Comparison of ENCODE assay signal across 29 mouse cellular contexts in genomic region chr14:28972620-28973019, GRCm38 (mm10). TPM values are rescaled to one million over a fixed set of nuclear protein-coding genes. Genes with fewer than 3 reads are reported as not detected.
A peak's percentile ranks its signal among the peaks of the same experiment; 100 is the strongest.
DNase-seq lines count a peak whose midpoint lies in the region; ATAC-seq lines count a peak whose summit lies in the region.
"Had no signal": no experiment of that assay in that cellular context is flagged by ENCODE, and none has a peak within 500 bp of the region (broad histone marks: within the 10 kb centered on the region; RNA-seq: fewer than 3 reads in every experiment).

No protein-coding gene starts in this region.

- DNase-seq in forebrain, embryonic 11.5 days (ENCODE audit: low spot score): peak; percentile 62
- peak; percentile 49 for DNase-seq in kidney, adult 9 months
- DNase-seq in kidney, postnatal 36 days: peak; percentile 24 to 28
- no peak for DNase-seq in left cerebral cortex, postnatal 25 days (ENCODE audit: low spot score in 2 of 2)
- DNase-seq in heart, adult 11 months: no peak
- DNase-seq: adrenal gland, postnatal 36 days; cerebellum, adult 18-20 months; cerebellum, postnatal 25 days; gastrocnemius, postnatal 14 days; heart, adult 18-20 months; heart, postnatal 10 days; liver, embryonic 13.5 days; lung, adult 2 months; lung, postnatal 14 days; thymus, adult 2 months; thymus, postnatal 4 days had no signal

- ATAC-seq in forebrain, embryonic 11.5 days (replicated peaks; ENCODE audit: low FRiP score): 0 out of 2 replicates have a peak, but pooled peaks have one; percentile 10
- ATAC-seq in forebrain, embryonic 15.5 days (replicated peaks): no peak
- no peak for ATAC-seq in kidney, embryonic 14.5 days (ENCODE audit: low FRiP score, low TSS enrichment)
- ATAC-seq in limb, embryonic 15.5 days (ENCODE audit: insufficient number of reproducible peaks, low FRiP score, low TSS enrichment, low read depth): no peak
- ATAC-seq: hindbrain, postnatal 0 days; intestine, postnatal 0 days had no signal

- peaks cover 12% of the 10 kb centered on the region; the same call in 1 of the 2 replicates for H3K4me1 ChIP-seq in forebrain, embryonic 11.5 days (replicated peaks; ENCODE audit: control insufficient read depth, insufficient read depth, low read length)
- no peaks in the 10 kb centered on the region for H3K4me1 ChIP-seq in forebrain, embryonic 15.5 days
- no peaks in the 10 kb centered on the region for H3K4me1 ChIP-seq in kidney, embryonic 14.5 days (ENCODE audit: control insufficient read depth, insufficient read depth, low read length)
- H3K4me1 ChIP-seq in limb, embryonic 15.5 days: peaks cover 8% of the 10 kb centered on the region
- H3K4me1 ChIP-seq: liver, embryonic 13.5 days had no signal

- no peak overlapping the region for H3K4me2 ChIP-seq in forebrain, embryonic 11.5 days (ENCODE audit: low read depth, low read length, severe bottlenecking)
- no peak overlapping the region for H3K4me2 ChIP-seq in forebrain, embryonic 15.5 days (replicated peaks)
- no peak overlapping the region for H3K4me2 ChIP-seq in kidney, embryonic 14.5 days (replicated peaks; ENCODE audit: low read depth, low read length)
- H3K4me2 ChIP-seq in limb, embryonic 15.5 days: no peak overlapping the region
- H3K4me2 ChIP-seq: heart, embryonic 12.5 days; liver, embryonic 13.5 days; midbrain, embryonic 12.5 days had no signal

- no peak overlapping the region for H3K4me3 ChIP-seq in forebrain, embryonic 11.5 days (ENCODE audit: low read depth, low read length)
- H3K4me3 ChIP-seq in forebrain, embryonic 15.5 days: no peak overlapping the region
- H3K4me3 ChIP-seq in kidney, embryonic 14.5 days (ENCODE audit: low read length): no peak overlapping the region
- no peak overlapping the region for H3K4me3 ChIP-seq in limb, embryonic 15.5 days
- H3K4me3 ChIP-seq: heart, embryonic 12.5 days; liver, embryonic 13.5 days; midbrain, embryonic 12.5 days had no signal

- no peak overlapping the region; the same call in 1 of the 2 replicates for H3K9ac ChIP-seq in forebrain, embryonic 11.5 days (ENCODE audit: low read length)
- H3K9ac ChIP-seq in forebrain, embryonic 15.5 days (replicated peaks): no peak overlapping the region
- H3K9ac ChIP-seq in kidney, embryonic 14.5 days (ENCODE audit: low read depth, low read length): no peak overlapping the region
- no peak overlapping the region for H3K9ac ChIP-seq in limb, embryonic 15.5 days
- H3K9ac ChIP-seq: heart, embryonic 12.5 days; liver, embryonic 13.5 days; midbrain, embryonic 12.5 days had no signal

- H3K9me3 ChIP-seq in forebrain, embryonic 11.5 days (ENCODE audit: control insufficient read depth, low read length): no peaks in the 10 kb centered on the region
- no peaks in the 10 kb centered on the region for H3K9me3 ChIP-seq in forebrain, embryonic 15.5 days
- H3K9me3 ChIP-seq in kidney, embryonic 14.5 days (ENCODE audit: control insufficient read depth, low read length): no peaks in the 10 kb centered on the region
- no peaks in the 10 kb centered on the region for H3K9me3 ChIP-seq in limb, embryonic 15.5 days
- H3K9me3 ChIP-seq: heart, embryonic 12.5 days; liver, embryonic 13.5 days; midbrain, embryonic 12.5 days had no signal

- no peaks in the 10 kb centered on the region for H3K27me3 ChIP-seq in forebrain, embryonic 11.5 days (ENCODE audit: control insufficient read depth, insufficient read depth, low read length)
- no peaks in the 10 kb centered on the region for H3K27me3 ChIP-seq in forebrain, embryonic 15.5 days
- H3K27me3 ChIP-seq in kidney, embryonic 14.5 days (ENCODE audit: control insufficient read depth, insufficient read depth, low read length): peaks cover 4% of the 10 kb centered on the region; the same call in 1 of the 2 replicates
- H3K27me3 ChIP-seq in limb, embryonic 15.5 days: no peaks in the 10 kb centered on the region
- H3K27me3 ChIP-seq: liver, embryonic 13.5 days; midbrain, embryonic 12.5 days had no signal

- intact Hi-C loops in left cerebral cortex, postnatal 25 days (cut with DNase I): no loop called here

- no peaks in the 10 kb centered on the region for H3K36me3 ChIP-seq in forebrain, embryonic 11.5 days (ENCODE audit: control insufficient read depth, insufficient read depth, low read length)
- H3K36me3 ChIP-seq in forebrain, embryonic 15.5 days: no peaks in the 10 kb centered on the region
- H3K36me3 ChIP-seq in kidney, embryonic 14.5 days (ENCODE audit: control insufficient read depth, insufficient read depth, low read length): no peaks in the 10 kb centered on the region
- H3K36me3 ChIP-seq in limb, embryonic 15.5 days: no peaks in the 10 kb centered on the region
- H3K36me3 ChIP-seq: heart, embryonic 12.5 days; liver, embryonic 13.5 days; midbrain, embryonic 12.5 days had no signal

- 6% methylated on average over 5 of the region's 5 CpGs for WGBS in forebrain, embryonic 11.5 days
- 10% methylated on average over 5 of the region's 5 CpGs for WGBS in forebrain, embryonic 15.5 days
- 21% methylated on average over 5 of the region's 5 CpGs for WGBS in kidney, embryonic 14.5 days
- WGBS in limb, embryonic 15.5 days: 15% methylated on average over 5 of the region's 5 CpGs

- no peak overlapping the region for H3K27ac ChIP-seq in forebrain, embryonic 11.5 days (ENCODE audit: low read depth, low read length)
- H3K27ac ChIP-seq in forebrain, embryonic 15.5 days (replicated peaks): no peak overlapping the region
- H3K27ac ChIP-seq in kidney, embryonic 14.5 days (ENCODE audit: low read depth, low read length): no peak overlapping the region
- 0 out of 2 replicates have a peak overlapping the region, but pooled peaks have one; percentile 33 for H3K27ac ChIP-seq in limb, embryonic 15.5 days
- H3K27ac ChIP-seq: hindbrain, postnatal 0 days; liver, embryonic 13.5 days; midbrain, embryonic 12.5 days; stomach, postnatal 0 days had no signal

RNA-seq across cellular contexts. Expression of gene Lrtm1, which starts 45.4 kb away (rescaled TPM):
- 0.36 and 0.55 TPM in 2 replicates for polyA plus RNA-seq in forebrain, embryonic 11.5 days (2014; fragmentation: Nextera tagmentation; extraction: Ambion mirVana)
- 0.18 and 0.33 TPM in 2 replicates for polyA plus RNA-seq in forebrain, embryonic 15.5 days (2015; fragmentation: Nextera tagmentation; extraction: Ambion mirVana)
- 0.03 and 0.09 TPM in 2 replicates for polyA plus RNA-seq in kidney, embryonic 14.5 days (2014; fragmentation: Nextera tagmentation; extraction: Ambion mirVana)
- polyA plus RNA-seq in limb, embryonic 15.5 days (2015; fragmentation: Nextera tagmentation; extraction: Ambion mirVana): 0.81 and 2.8 TPM in 2 replicates
- not detected for total RNA-seq in left cerebral cortex, postnatal 25 days (2021)
- total RNA-seq: adrenal gland, postnatal 36 days; ES-E14; layer of hippocampus, adult 8-10 months; left cerebral cortex, postnatal 36 days; megakaryocyte progenitor cell, adult 5-6 weeks had no signal
- polyA plus RNA-seq: intestine, postnatal 0 days; small intestine, adult 2 months; stomach, postnatal 0 days had no signal

Comparison
In these comparisons a context has a peak if more than half of its experiments do, and no peak if none do; other contexts are left out.
1. DNase-seq: peak in forebrain, embryonic 11.5 days (single experiment), kidney, adult 9 months (single experiment) and kidney, postnatal 36 days (2 of 2); none in left cerebral cortex, postnatal 25 days (0 of 2) and heart, adult 11 months (single experiment).